Mouse (Mus musculus): Measurements from ENCODE around the gene Fate1. TPM values are rescaled to one million over a fixed set of nuclear protein-coding genes. Genes with fewer than 3 reads are reported as not detected.

Gene Fate1
- total RNA-seq, 2 experiments from 2014 or later = not detected

- intact Hi-C loops (cut with DNase I) = no loop called here
- DNase-seq (ENCODE audit: low spot score in 2 of 2) = peak in 1 of 2 experiments; percentile 54
Measured at GRCm38 (mm10) chrX:72022750-72023398, 50.1 kb downstream of the Fate1 start.

- intact Hi-C loops (cut with DNase I) = no loop called here
- peak in 1 of 2 experiments; percentile 3 for DNase-seq (ENCODE audit: low spot score in 2 of 2)
Measured at GRCm38 (mm10) chrX:72023542-72023941, 50.8 kb downstream of the Fate1 start.

Other genes starting within 250 kb of the Fate1 start
- gene Vma21, start 157.1 kb upstream of the Fate1 start, total RNA-seq (2021) = 10 to 100 TPM; 35.5 to 36.2 TPM
- under 1 TPM; 0.66 to 0.68 TPM for gene Gm1141, start 52.0 kb upstream of the Fate1 start, total RNA-seq (2021)
- gene Prrg3, start 10.4 kb upstream of the Fate1 start, total RNA-seq (2021) = 10 to 100 TPM; 38.5 to 40.5 TPM
- gene Cnga2, start 18.9 kb downstream of the Fate1 start, total RNA-seq (2021) = under 1 TPM; 0.26 to 0.40 TPM
- gene Magea4, start 249.0 kb downstream of the Fate1 start, total RNA-seq (2021) = not detected